Mouse (Mus musculus) layer of hippocampus, adult 11-12 months (tissue): ENCODE results near the gene Stam2.

Experiments
- DNase-seq: peaks from one replicate; pipeline ENCODE4 v3.0.0; 2022; ENCODE audit warnings: low spot score

Gene Stam2

GRCm38 (mm10) chr2:52742256-52743158 is at the start of gene Stam2:
Gene Stam2 (minus strand): TSS chr2:52742281.
- peak; percentile 91 for DNase-seq

- DNase-seq = no peak
Measured at GRCm38 (mm10) chr2:52785106-52785721, 43.1 kb upstream of the Stam2 start.

DNA sequence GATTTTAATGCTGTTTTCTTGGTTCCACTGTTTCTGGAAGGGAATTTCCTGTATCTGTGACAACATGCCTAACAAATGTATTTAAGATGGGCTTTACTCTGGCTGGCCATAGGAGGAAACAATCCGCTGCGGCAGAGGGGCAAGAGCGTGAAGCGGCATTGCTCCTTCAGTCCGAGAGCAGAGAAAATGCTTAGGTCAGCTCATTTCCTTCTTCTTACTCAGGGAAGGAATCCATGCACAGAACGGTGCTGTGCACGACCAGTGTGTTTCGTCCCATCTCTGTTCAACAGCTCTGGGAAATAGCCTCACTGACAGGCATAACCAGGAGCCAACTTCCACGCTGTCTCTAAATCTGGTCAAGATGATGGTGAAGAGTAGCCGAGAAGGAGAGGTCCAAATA is 37.9 kb upstream of the Stam2 start:
- no peak for DNase-seq

DNA sequence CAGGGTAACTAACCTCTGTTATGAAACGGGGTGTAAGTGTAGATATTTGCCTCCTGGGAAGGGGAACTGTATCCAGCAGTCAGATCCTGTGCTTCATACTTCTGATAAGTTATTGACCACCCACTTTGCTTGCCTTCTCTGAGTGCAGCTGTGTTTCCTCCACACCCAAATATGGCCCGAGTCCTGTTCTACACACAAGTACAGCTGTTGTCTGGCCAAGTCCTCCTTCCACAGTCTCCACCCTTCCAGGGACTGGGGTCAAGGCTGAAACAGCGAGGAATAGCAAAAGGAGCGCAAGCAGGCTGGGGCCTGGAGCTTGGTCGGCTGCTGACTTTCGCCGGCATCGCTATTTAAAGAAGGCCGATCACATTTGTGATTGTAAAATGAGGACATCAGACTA is 37.3 kb upstream of the Stam2 start:
- DNase-seq = no peak

GRCm38 (mm10) chr2:52777839-52778238 is 35.8 kb upstream of the Stam2 start:
- DNase-seq = peak; percentile 15

DNA sequence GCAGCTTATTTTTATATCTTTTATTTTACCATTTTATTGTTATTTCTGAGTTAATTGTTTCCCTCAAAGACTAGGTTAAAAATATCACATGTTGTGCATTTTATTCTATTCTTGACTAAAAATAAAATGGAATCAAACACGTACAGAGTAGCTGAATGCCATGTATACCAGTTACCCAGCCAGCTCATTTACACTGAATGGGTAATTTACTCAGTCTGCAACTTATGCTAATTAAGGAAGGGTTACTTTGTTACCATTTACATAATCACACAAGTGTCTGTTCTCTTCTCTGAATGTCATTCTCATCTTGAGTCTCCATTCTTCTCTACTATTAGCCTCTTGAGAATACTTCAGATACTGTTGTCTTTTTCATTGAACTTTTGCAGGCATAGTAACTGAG is 32.3 kb upstream of the Stam2 start:
- DNase-seq = no peak

DNA sequence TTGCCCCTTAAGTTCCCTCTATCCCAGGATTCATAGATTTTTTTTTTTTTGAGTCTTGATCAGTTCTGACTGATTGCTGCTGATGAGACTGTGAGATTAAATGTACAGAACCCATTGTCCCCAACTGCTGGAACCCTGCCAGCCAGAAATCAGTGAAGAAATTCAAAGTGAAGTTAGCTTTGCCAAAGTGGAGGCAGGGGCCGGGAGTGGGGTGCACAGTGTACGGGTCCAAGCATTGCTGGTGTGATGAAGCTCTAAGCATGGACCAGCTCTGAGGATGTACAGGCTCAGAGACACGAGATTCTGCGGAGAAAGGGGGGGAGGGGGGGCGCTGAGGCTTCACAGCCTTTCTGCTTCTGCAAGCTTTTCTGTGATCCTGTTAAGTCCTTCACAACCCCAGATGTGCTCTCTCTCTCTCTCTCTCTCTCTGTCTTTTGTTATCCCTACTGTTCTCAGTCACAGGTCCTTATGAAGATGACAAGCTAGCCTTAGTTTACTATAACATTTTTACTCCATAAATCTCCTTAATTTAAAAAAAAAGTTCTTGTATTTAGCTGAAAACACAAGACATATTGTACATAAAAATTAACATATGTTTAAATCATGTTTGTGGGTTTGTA is 30.8 kb upstream of the Stam2 start:
- no peak for DNase-seq

DNA sequence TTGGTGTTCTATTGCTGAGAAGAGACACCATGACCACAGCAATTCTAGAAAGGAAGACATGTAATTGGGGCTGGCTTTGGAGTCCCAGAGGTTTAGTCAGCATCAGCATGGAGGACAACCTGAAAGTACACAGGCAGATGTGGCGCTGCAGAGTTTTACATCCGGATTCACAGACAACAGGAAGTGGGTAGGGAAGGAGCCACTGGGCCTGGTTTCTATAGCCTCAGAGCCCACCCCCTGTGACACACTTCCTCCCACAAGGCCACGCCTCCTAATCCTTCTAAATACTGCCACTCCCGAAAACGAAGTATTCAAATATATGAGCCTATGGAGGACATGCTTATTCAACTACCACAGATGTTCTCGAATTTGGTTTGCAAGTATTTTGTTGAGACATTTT is 23.0 kb upstream of the Stam2 start:
- no peak for DNase-seq

DNA sequence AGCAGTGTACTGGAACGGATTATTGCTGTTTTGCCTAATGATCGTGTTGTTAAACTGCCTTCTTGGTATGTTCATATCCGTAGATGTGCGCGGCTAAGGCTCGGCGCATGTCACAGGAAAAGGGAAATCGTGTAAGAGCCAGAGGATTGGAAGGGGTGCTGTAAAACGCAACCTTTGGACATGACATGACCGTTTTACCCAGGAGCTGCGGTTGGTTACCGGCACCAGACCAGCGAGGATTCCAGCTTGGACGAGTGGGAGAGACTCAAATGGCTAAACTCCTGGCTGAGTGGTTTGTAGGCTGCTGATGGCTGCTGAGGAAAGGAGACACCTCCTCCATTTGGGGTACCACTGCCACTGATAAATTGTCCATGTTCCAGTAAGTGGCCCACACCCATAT is 21.8 kb upstream of the Stam2 start:
- no peak for DNase-seq

- DNase-seq = peak; percentile 85
Measured at GRCm38 (mm10) chr2:52763040-52763736, 21.1 kb upstream of the Stam2 start.

GRCm38 (mm10) chr2:52762529-52762928 is 20.4 kb upstream of the Stam2 start:
- no peak for DNase-seq

DNA sequence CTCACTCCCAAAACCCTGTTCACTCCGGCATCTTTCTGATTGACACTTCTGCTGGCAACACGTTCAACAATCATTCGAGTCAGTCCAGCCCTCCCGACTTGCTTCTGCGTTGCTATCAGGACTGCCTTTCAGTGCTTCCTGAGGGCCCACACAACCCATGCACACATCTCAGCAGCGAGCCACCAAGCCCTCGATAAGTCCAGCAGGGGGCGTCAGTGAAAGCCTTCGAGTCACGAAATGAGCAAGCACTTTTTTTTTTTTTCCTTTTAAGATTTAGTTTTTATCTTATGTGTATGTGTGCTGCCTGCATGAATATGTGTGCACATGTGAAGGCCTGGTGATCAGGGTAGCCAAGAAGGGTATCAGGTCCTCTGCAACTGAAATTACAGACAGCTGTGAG is 16.5 kb upstream of the Stam2 start:
- peak; percentile 63 for DNase-seq

- no peak for DNase-seq
Measured at GRCm38 (mm10) chr2:52756691-52757090, 14.6 kb upstream of the Stam2 start.

- no peak for DNase-seq
Measured at GRCm38 (mm10) chr2:52753573-52754317, 11.7 kb upstream of the Stam2 start.

DNA sequence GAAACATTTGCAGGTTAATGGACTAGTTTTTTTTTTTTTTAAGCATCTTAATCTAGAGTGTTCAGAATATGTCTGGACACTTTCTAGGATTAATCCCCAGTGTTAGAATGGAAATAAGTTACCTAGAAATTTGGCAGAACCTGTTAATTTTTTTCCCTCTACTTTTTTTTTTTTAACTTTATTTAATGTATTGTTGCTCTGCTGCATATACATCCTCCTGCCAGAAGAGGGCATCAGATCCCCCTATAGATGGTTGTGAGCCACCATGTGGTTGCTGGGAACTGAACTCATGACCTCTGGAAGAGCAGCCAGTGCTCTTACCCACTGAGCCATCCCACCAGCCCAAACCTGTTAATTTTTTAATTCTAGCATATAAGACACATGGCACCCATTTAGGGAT is 2.0 kb upstream of the Stam2 start:
- DNase-seq = no peak

DNA sequence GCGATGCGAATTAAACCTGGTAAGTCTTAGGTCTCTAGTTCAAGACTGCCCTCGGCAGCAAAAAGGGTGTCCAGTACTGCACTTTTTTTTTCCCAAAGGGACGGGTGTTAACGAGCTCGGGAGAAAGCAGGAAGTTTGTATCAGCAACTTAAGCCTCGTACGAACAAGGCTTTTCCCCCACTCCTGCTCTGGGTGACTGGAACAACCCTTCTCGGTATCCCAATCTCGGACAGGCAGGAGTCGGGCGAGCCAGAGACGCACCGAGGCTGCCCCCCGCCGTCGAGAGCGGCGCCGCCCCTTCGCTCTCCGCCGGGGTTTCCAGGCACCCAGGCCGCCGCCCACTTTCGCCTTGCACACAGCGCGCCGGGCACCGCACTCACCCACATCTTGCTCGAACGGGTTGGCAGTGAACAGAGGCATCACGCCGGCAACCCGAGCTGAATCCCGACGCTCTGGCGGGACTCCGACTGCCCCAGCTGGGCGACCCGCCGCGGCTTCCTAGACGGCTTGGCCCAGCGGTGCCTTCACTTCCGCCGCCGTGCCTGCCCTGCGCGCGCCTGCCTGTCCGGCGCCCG is 313 bp downstream of the Stam2 start:
- no peak for DNase-seq

DNA sequence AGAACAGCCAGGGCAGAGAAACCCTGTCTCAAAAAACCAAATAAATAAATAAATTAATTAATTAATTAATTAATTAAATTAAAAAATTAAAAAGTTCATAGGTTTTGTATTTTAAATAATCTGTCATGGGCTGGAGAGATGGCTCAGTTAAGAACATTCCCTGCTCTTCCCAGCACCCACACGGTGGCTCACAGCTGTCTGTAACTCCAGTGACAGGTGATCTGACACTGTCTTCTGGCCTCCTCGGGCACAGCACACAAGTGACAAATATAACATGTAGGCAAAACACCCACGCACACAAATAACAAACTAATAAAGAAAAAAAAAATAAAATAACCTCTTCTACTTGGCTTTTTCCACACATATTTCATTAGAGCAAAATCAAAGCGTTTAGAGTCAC is 1.5 kb downstream of the Stam2 start:
- no peak for DNase-seq

DNA sequence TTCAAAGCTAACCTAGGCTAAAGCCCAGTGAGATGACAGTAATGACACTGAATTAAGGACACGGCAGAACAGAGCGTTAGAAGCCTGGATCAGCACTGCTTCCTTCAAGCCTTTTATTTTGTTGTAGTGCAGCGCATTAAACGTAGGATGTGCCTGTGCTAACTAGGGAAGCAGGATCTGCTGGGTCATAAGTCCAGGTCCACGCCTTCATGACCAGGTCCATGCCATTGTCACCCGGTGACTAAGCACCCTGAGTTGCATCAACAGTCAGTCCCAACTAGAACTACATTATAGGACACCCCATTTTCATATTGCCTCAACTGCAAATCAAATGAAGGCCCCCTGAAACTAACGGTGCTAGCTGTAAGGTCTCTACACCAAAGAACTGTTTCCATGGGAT is 7.6 kb downstream of the Stam2 start:
- DNase-seq = no peak

DNA sequence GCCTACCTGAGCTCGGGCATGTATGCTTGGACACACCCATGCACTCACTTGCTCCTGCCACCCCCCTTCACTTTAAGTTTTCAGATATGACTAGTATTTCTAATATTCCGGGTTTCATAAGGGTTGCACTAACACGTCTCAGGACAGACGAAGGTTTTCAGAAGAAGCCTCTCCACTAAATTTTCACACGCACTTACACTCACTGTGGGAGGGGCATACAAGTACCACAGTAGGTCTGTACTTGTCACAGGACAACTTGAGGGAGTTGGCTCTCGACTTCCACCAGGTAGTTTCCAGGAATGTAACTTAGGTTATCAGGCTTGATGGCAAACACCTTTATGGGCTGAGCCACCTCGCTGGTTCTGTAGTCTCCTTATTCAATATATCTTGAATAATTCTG is 8.4 kb downstream of the Stam2 start:
- no peak for DNase-seq

DNA sequence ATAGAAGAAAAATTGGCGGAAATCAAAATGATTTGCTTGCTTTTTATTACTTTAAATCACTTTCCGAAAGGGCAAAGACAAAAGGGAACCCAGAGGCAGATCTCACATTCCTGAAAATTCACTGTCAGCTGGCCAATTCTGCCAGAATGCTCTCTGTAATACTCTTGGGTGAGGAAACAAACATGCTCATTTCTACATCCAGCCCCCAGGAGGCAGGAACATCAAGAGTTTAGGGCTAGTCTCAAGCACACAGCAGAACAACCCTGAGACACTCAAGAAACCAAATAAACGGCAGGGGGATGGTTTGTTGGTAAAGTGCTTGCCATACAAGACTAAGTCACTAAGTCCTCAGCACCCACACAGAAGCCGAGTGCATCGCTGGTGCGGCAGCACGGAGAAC is 9.5 kb downstream of the Stam2 start:
- no peak for DNase-seq

GRCm38 (mm10) chr2:52732001-52732400 is 10.1 kb downstream of the Stam2 start:
- no peak for DNase-seq

DNA sequence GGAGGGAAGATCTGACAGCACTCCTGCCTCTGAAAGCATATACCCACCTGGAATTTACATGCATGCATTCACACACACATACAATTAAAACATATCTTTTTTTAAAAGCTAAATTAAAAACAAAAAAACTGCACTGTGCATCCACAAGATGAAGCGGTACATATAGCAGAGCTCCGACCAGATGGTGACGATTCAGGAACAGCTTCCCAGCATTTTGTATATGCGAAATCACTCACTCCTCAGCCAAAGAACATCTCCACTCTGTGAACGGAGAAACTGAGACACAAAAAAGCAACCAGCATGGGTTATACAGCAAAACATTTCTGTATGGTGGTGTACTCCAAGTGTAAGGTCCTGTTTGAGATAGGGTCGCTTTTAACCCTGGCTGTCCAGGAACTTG is 11.2 kb downstream of the Stam2 start:
- no peak for DNase-seq
